Mouse (Mus musculus) ES-E14 (cell line): ENCODE results near the gene Ldhb.

Source experiments
- CHD2 ChIP-seq: IDR thresholded peaks from 2 replicates; pipeline ENCODE4 v1.6.1; 2014; ENCODE audit warnings: mild to moderate bottlenecking, low read depth, low read length, inconsistent platforms
- HCFC1 ChIP-seq: IDR thresholded peaks from 2 replicates; pipeline ENCODE4 v1.6.1; 2012; ENCODE audit warnings: low read length, inconsistent platforms, borderline replicate concordance; ENCODE audit not compliant: insufficient read depth
- MAFK ChIP-seq: IDR thresholded peaks from 2 replicates; pipeline ENCODE4 v1.6.1; 2014; ENCODE audit warnings: mild to moderate bottlenecking, low read depth, low read length, inconsistent platforms; ENCODE audit not compliant: insufficient read depth
- ZC3H11A ChIP-seq: IDR thresholded peaks from 2 replicates; pipeline ENCODE4 v1.6.1; 2012; ENCODE audit warnings: low read depth, mild to moderate bottlenecking, inconsistent platforms, low read length, borderline replicate concordance
- ZNF384 ChIP-seq: IDR thresholded peaks from 2 replicates; pipeline ENCODE4 v1.6.1; 2012; ENCODE audit warnings: low read depth, low read length, inconsistent platforms

DNA sequence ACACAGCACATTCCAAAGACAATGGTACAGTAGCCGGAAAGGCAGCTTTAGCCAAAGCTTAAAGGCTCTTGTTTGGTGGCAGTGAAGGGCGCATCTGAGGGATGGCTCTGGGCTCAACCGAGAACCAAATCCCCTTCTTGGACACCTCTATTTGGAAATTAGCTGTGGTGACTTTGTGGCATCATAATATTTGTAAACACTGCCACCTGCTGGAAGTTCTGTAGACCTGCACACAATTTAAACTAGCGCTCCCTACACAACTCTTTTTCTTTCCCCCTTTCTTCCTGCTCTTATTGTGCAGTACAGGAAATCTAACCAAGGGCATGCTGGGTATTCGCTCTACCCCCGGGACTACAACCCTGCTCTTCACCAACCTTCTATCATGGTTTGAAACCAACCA lies 11.4 kb upstream of the Ldhb start:
- TF ChIP-seq CHD2 (no peak), ZNF384 (no peak), ZC3H11A (peak; percentile 80), HCFC1 (no peak), MAFK (no peak; the same call in 1 of the 2 replicates)
